Mouse (Mus musculus) left cerebral cortex, adult 8-10 months (tissue): Measurements from ENCODE around the gene Ptprf. TPM values are rescaled to one million over a fixed set of nuclear protein-coding genes. Genes with fewer than 3 reads are reported as not detected.

Experiments
- DNase-seq, 2 experiments: peaks; one replicate each; pipeline ENCODE4 v3.0.0; 2022; ENCODE audit warnings: low spot score in 2 of 2
- microRNA-seq, 2 experiments: library from miRNA; unstranded; fragments of <30 nt; microRNA quantifications; one replicate each; pipeline ENCODE4 v1.2.0; 2022
- total RNA-seq, 4 experiments: library from RNA; stranded (reverse); gene quantifications; 2 replicates each; pipeline ENCODE4 v1.2.4; 2022

The Ptprf gene
- total RNA-seq, 4 experiments from 2014 or later: 96.0 to 114 (median 107) TPM

- peak in 1 of 2 experiments; percentile 40 for DNase-seq
These were observed 74.2 kb downstream of the Ptprf start for GRCm38 (mm10) chr4:118216726-118217595.

- no peak for DNase-seq
These were observed 76.3 kb downstream of the Ptprf start for GRCm38 (mm10) chr4:118214891-118215290.

GRCm38 (mm10) chr4:118206918-118207640, 84.1 kb downstream of the Ptprf start:
- no peak for DNase-seq

- DNase-seq: no peak
These were observed 85.3 kb downstream of the Ptprf start for GRCm38 (mm10) chr4:118205906-118206305.

GRCm38 (mm10) chr4:118199093-118199492, 92.1 kb downstream of the Ptprf start:
- no peak for DNase-seq

- DNase-seq: no peak
These were observed 92.6 kb downstream of the Ptprf start for GRCm38 (mm10) chr4:118198606-118199005.

- DNase-seq: no peak
These were observed 95.0 kb downstream of the Ptprf start for GRCm38 (mm10) chr4:118196185-118196584.

GRCm38 (mm10) chr4:118180301-118181080, 110.7 kb downstream of the Ptprf start:
- DNase-seq: no peak

- DNase-seq: peak; percentile 88 to 97
These were observed 111.5 kb downstream of the Ptprf start, which contains the start of gene Kdm4a for GRCm38 (mm10) chr4:118179467-118180300. Gene Kdm4a, minus strand, starts transcription at chr4:118180043.

GRCm38 (mm10) chr4:118178952-118179466, 112.2 kb downstream of the Ptprf start:
- DNase-seq: no peak

GRCm38 (mm10) chr4:118172461-118172860, 118.7 kb downstream of the Ptprf start:
- no peak for DNase-seq

GRCm38 (mm10) chr4:118171006-118171405, 120.2 kb downstream of the Ptprf start:
- no peak for DNase-seq

GRCm38 (mm10) chr4:118162123-118162522, 129.1 kb downstream of the Ptprf start:
- DNase-seq: no peak

Small RNA genes within 50 kb of the gene (microRNA-seq; reads per million reads assigned to microRNA genes)
- 0 to 3.3 reads per million in 2 experiments for gene Mir7226

Other genes starting within 250 kb of the Ptprf start
- gene St3gal3, start 156.5 kb downstream of the Ptprf start, total RNA-seq: 10 to 100 TPM; 42.0 to 46.8 (median 44.5) TPM
- gene Kdm4a, start 111.4 kb downstream of the Ptprf start, total RNA-seq: 10 to 100 TPM; 39.9 to 43.3 (median 41.4) TPM
- gene Szt2, start 117.9 kb upstream of the Ptprf start, total RNA-seq: 10 to 100 TPM; 32.2 to 40.1 (median 37.6) TPM
- 10 to 100 TPM; 47.8 to 56.5 (median 56.1) TPM for gene Med8, start 117.9 kb upstream of the Ptprf start, total RNA-seq
- 10 to 100 TPM; 16.2 to 26.7 (median 21.1) TPM for gene Elovl1, start 136.7 kb upstream of the Ptprf start, total RNA-seq
- gene Cdc20, start 145.9 kb upstream of the Ptprf start, total RNA-seq: 1 to 10 TPM in 3 of 4 experiments, under 1 TPM in 1; 0.82 to 2.2 (median 1.1) TPM
- gene Mpl, start 166.1 kb upstream of the Ptprf start, total RNA-seq: under 1 TPM; 0.40 to 0.82 (median 0.59) TPM
- 1 to 10 TPM; 6.6 to 9.4 (median 8.3) TPM for gene Tie1, start 198.7 kb upstream of the Ptprf start, total RNA-seq
- not detected for gene 2610528J11Rik, start 235.6 kb upstream of the Ptprf start, total RNA-seq